Mouse (Mus musculus) CH12.LX (cell line): ENCODE results near the gene Gria3. TPM values are rescaled to one million over a fixed set of nuclear protein-coding genes. Genes with fewer than 3 reads are reported as not detected.

ENCODE experiments used
- DNase-seq: peaks from one replicate; pipeline ENCODE4 v3.0.0-alpha.2; 2013; ENCODE audit errors: extremely low read depth
- H3K27ac ChIP-seq: 2 replicates; pipeline ENCODE4 v1.5.1; 2012; ENCODE audit warnings: low read depth, mild to moderate bottlenecking, control low read depth, moderate library complexity; ENCODE audit not compliant: insufficient read depth
- H3K27me3 ChIP-seq: replicated peaks from 2 replicates; pipeline ENCODE3; 2012; ENCODE audit warnings: inconsistent platforms
- H3K36me3 ChIP-seq, 2 experiments: replicated peaks in 1 of 2; 2 replicates each; pipeline versions ENCODE3 to v1.6.1; 2012; ENCODE audit warnings: inconsistent platforms in 1 of 2, low read length in 1 of 2, mild to moderate bottlenecking in 1 of 2, mixed read lengths in 1 of 2, moderate library complexity in 1 of 2; ENCODE audit not compliant: control insufficient read depth in 1 of 2, insufficient read depth in 1 of 2
- H3K4me1 ChIP-seq, 2 experiments: 2 replicates each; pipeline ENCODE4 v1.6.1; 2012; ENCODE audit warnings: inconsistent platforms in 1 of 2, moderate library complexity in 1 of 2; ENCODE audit not compliant: insufficient read depth in 2 of 2, control insufficient read depth in 1 of 2
- H3K4me2 ChIP-seq: 2 replicates; pipeline ENCODE4 v1.6.1; 2012; ENCODE audit warnings: low read depth, mild to moderate bottlenecking, control low read depth; ENCODE audit not compliant: poor library complexity, insufficient read depth, severe bottlenecking
- H3K4me3 ChIP-seq, 3 experiments: fragments of 150-350 bp in 1 of 3; sonication (generic) in 1 of 3; replicated peaks in 1 of 3; 2 replicates each; pipeline versions ENCODE3 to v1.5.1; 2011 to 2012; ENCODE audit warnings: low read depth in 2 of 3, low read length in 2 of 3, mild to moderate bottlenecking in 2 of 3, moderate library complexity in 2 of 3, control low read depth in 1 of 3, improper control_type of control experiment in 1 of 3, inconsistent platforms in 1 of 3, mixed read lengths in 1 of 3; ENCODE audit not compliant: poor library complexity in 1 of 3
- H3K79me2 ChIP-seq: replicated peaks from 2 replicates; pipeline ENCODE4 v1.6.1; 2012; ENCODE audit warnings: mild to moderate bottlenecking, moderate library complexity; ENCODE audit not compliant: control insufficient read depth, poor library complexity, insufficient read depth, severe bottlenecking; ENCODE audit errors: extremely low read depth
- H3K9ac ChIP-seq: 2 replicates; pipeline ENCODE4 v1.6.1; 2012; ENCODE audit warnings: low read depth, mild to moderate bottlenecking, control low read depth, moderate library complexity; ENCODE audit not compliant: insufficient read depth
- H3K9me3 ChIP-seq: replicated peaks from 2 replicates; pipeline ENCODE3; 2012; ENCODE audit warnings: low read length, inconsistent platforms, mixed read lengths
- BHLHE40 ChIP-seq: IDR thresholded peaks from 2 replicates; pipeline ENCODE4 v1.6.1; 2011; ENCODE audit warnings: mild to moderate bottlenecking, low read depth, low read length, improper control_type of control experiment
- CHD1 ChIP-seq: IDR thresholded peaks from 2 replicates; pipeline ENCODE4 v1.6.1; 2012; ENCODE audit warnings: low read depth, low read length, improper control_type of control experiment, inconsistent platforms
- CTCF ChIP-seq, 2 experiments: IDR thresholded peaks in 1 of 2; conservative IDR thresholded peaks in 1 of 2; 2 replicates each; pipeline ENCODE4 v1.5.1; 2011 to 2012; ENCODE audit warnings: low read depth in 2 of 2, low read length in 2 of 2, improper control_type of control experiment in 1 of 2, inconsistent platforms in 1 of 2, mild to moderate bottlenecking in 1 of 2, moderate library complexity in 1 of 2
- EP300 ChIP-seq: IDR thresholded peaks from 2 replicates; pipeline ENCODE4 v1.6.1; 2011; ENCODE audit warnings: low read length, improper control_type of control experiment
- ETS1 ChIP-seq: conservative IDR thresholded peaks from 2 replicates; pipeline ENCODE4 v1.6.1; 2012; ENCODE audit warnings: low read depth, mild to moderate bottlenecking, inconsistent platforms, low read length, improper control_type of control experiment, moderate library complexity
- GABPA ChIP-seq: IDR thresholded peaks from 2 replicates; pipeline ENCODE4 v1.6.1; 2012; ENCODE audit warnings: low read depth, low read length, improper control_type of control experiment, inconsistent platforms; ENCODE audit not compliant: insufficient replicate concordance
- IRF4 ChIP-seq: IDR thresholded peaks from 2 replicates; pipeline ENCODE4 v1.6.1; 2014; ENCODE audit warnings: low read depth, mild to moderate bottlenecking, inconsistent platforms, low read length, improper control_type of control experiment
- JUND ChIP-seq: conservative IDR thresholded peaks from 2 replicates; pipeline ENCODE4 v1.6.1; 2011; ENCODE audit warnings: low read depth, low read length, improper control_type of control experiment
- KAT2A ChIP-seq: IDR thresholded peaks from 2 replicates; pipeline ENCODE4 v1.6.1; 2012; ENCODE audit warnings: low read length, improper control_type of control experiment, inconsistent platforms; ENCODE audit not compliant: insufficient replicate concordance
- MAFK ChIP-seq: IDR thresholded peaks from 2 replicates; pipeline ENCODE4 v1.6.1; 2011; ENCODE audit warnings: low read length, improper control_type of control experiment; ENCODE audit not compliant: insufficient replicate concordance
- MAX ChIP-seq: IDR thresholded peaks from 2 replicates; pipeline ENCODE4 v1.6.1; 2011; ENCODE audit warnings: low read length, improper control_type of control experiment
- MEF2A ChIP-seq: IDR thresholded peaks from 2 replicates; pipeline ENCODE4 v1.6.1; 2014; ENCODE audit warnings: low read depth, mild to moderate bottlenecking, inconsistent platforms, low read length, improper control_type of control experiment, borderline replicate concordance
- MXI1 ChIP-seq: IDR thresholded peaks from 2 replicates; pipeline ENCODE4 v1.6.1; 2011; ENCODE audit warnings: mild to moderate bottlenecking, low read depth, low read length, improper control_type of control experiment
- NELFE ChIP-seq: IDR thresholded peaks from 2 replicates; pipeline ENCODE4 v1.6.1; 2011; ENCODE audit warnings: low read depth, low read length, improper control_type of control experiment
- POLR2A ChIP-seq: IDR thresholded peaks from 2 replicates; pipeline ENCODE4 v1.6.1; 2011; ENCODE audit warnings: low read depth, mild to moderate bottlenecking, improper control_type of control experiment, low read length
- RAD21 ChIP-seq: IDR thresholded peaks from 2 replicates; pipeline ENCODE4 v1.6.1; 2011; ENCODE audit warnings: low read depth, mild to moderate bottlenecking, low read length, improper control_type of control experiment, moderate library complexity
- SMC3 ChIP-seq: IDR thresholded peaks from 2 replicates; pipeline ENCODE4 v1.6.1; 2011; ENCODE audit warnings: low read depth, low read length, improper control_type of control experiment
- USF2 ChIP-seq: conservative IDR thresholded peaks from 2 replicates; pipeline ENCODE4 v1.6.1; 2011; ENCODE audit warnings: low read depth, low read length, improper control_type of control experiment
- ZC3H11A ChIP-seq: IDR thresholded peaks from 2 replicates; pipeline ENCODE4 v1.6.1; 2012; ENCODE audit warnings: low read depth, mild to moderate bottlenecking, inconsistent platforms, low read length, improper control_type of control experiment
- dilution Hi-C: fragments of 300-500 bp; cut with MboI; formaldehyde crosslinking; loops from 2 replicates; pipeline ENCODE4 v1.14.3; 2020; ENCODE audit warnings: low sequenced_read_pairs; ENCODE audit not compliant: extremely low pct_unique_long_range_greater_than_20kb, extremely low pct_ligation_motif_present
- in situ Hi-C: fragments of 300-500 bp; cut with MboI; formaldehyde crosslinking; loops from 3 replicates; pipeline ENCODE4 v1.14.3; 2019; ENCODE audit warnings: low sequenced_read_pairs, low pct_ligation_motif_present, low pct_unique_long_range_greater_than_20kb, mixed read lengths
- polyA plus RNA-seq: library from polyadenylated mRNA; unstranded; fragments of >175 nt; gene quantifications from 2 replicates; pipeline ENCODE4 v1.2.1, GENCODE M21; 2012; ENCODE audit warnings: low read depth; ENCODE audit not compliant: insufficient read length
- total RNA-seq, 2 experiments: library from RNA; depleted of rRNA; stranded (reverse); fragments of 300-350 nt in 1 of 2; fragments of >200 nt in 1 of 2; gene quantifications; 2 replicates each; pipeline ENCODE4 v1.2.3; 2012 to 2014

The Gria3 gene
- total and polyA plus RNA-seq, 3 experiments: 0.05 to 0.07 TPM; not detected in 1

DNA sequence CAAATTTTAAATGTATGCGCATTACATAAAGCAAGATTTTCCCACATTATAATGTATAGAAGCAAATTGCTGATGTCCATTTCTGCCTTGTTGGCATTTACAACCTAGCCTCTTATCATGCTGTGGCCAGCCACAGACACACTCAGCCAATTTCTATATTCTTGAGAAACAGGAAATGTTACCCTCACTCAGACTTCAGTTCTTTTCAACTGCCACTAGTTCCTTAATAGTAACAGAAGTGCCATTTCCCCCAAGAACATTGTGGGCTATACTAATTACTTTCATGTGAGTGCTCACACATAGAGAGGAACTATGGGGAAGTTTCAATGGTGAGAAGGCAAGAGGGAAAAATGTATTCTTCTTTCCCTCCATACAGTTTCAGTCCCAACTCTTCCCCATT is 11.6 kb upstream of the Gria3 start:
- Histone ChIP-seq H3K4me1 (no peaks in the 10 kb centered on the region), H3K27ac (no peak overlapping the region), H3K27me3 (no peaks in the 10 kb centered on the region), H3K9ac (no peak overlapping the region), H3K4me3 (no peak overlapping the region), H3K4me2 (no peak overlapping the region), H3K79me2 (no peaks in the 10 kb centered on the region), H3K36me3 (no peaks in the 10 kb centered on the region), H3K9me3 (no peaks in the 10 kb centered on the region)
- dilution Hi-C loops: no loop called here
- DNase-seq: no peak
- TF ChIP-seq RAD21 (no peak), JUND (no peak), USF2 (no peak), POLR2A (no peak), CTCF (conservative IDR thresholded peaks at IDR 0.05 in 1 of 2, IDR thresholded peaks at IDR 0.05 in 1 of 2; ENCODE audit: low read depth in 2 of 2, low read length in 2 of 2) (no peak), MAX (no peak), NELFE (no peak), GABPA (no peak), SMC3 (no peak), KAT2A (no peak), MAFK (no peak), IRF4 (no peak), CHD1 (no peak), MEF2A (no peak), ETS1 (no peak), MXI1 (no peak), ZC3H11A (no peak)
- in situ Hi-C loops: no loop called here

DNA sequence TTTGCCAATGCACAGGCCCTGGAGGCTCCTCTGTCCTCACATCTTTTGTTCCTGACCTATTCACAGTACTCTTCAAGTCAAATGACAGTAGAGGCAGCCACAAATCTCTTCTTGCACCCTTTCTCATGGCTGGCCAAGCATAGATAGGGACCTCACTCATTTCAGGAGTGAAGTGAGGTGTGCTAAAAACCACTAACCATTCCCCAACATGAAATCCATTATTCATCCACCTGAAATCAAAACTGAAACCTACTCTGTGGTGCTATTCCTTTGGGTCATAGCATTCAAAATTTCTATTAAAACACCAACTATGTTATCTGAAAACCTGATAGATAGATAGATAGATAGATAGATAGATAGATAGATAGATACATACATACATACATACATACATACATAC is 2.2 kb upstream of the Gria3 start:
- no peak overlapping the region for H3K4me2 ChIP-seq
- no peaks in the 10 kb centered on the region for H3K36me3 ChIP-seq
- H3K79me2 ChIP-seq: no peaks in the 10 kb centered on the region
- H3K27ac ChIP-seq: no peak overlapping the region
- peak; percentile 29 for DNase-seq
- peaks cover under 1 to 6% of the 10 kb centered on the region in 2 experiments; a peak in 2 of 4 replicates for H3K4me1 ChIP-seq
- in situ Hi-C loops (no loop called here), dilution Hi-C loops (no loop called here)
- H3K9me3 ChIP-seq: no peaks in the 10 kb centered on the region
- no peak overlapping the region for H3K4me3 ChIP-seq
- H3K9ac ChIP-seq: no peak overlapping the region
- TF ChIP-seq MAFK (peak; percentile 51; the same call in 1 of the 2 replicates), EP300 (peak; percentile 44; the same call in 1 of the 2 replicates), IRF4 (peak; percentile 54; the same call in 1 of the 2 replicates), JUND (0 out of 2 replicates have a peak, but pooled peaks have one; percentile 25), BHLHE40 (peak; percentile 21; the same call in 1 of the 2 replicates), GABPA (no peak)
- H3K27me3 ChIP-seq: no peaks in the 10 kb centered on the region
